Mouse (Mus musculus) CH12.LX (cell line): ENCODE results near the gene Egfl7.

ENCODE experiments used
- CHD2 ChIP-seq: IDR thresholded peaks from 2 replicates; pipeline ENCODE4 v1.6.1; 2011; ENCODE audit warnings: low read length, improper control_type of control experiment
- CTCF ChIP-seq, 2 experiments: IDR thresholded peaks in 1 of 2; conservative IDR thresholded peaks in 1 of 2; 2 replicates each; pipeline ENCODE4 v1.5.1; 2011 to 2012; ENCODE audit warnings: low read depth in 2 of 2, low read length in 2 of 2, improper control_type of control experiment in 1 of 2, inconsistent platforms in 1 of 2, mild to moderate bottlenecking in 1 of 2, moderate library complexity in 1 of 2
- RAD21 ChIP-seq: IDR thresholded peaks from 2 replicates; pipeline ENCODE4 v1.6.1; 2011; ENCODE audit warnings: low read depth, mild to moderate bottlenecking, low read length, improper control_type of control experiment, moderate library complexity
- SIN3A ChIP-seq: IDR thresholded peaks from 2 replicates; pipeline ENCODE4 v1.6.1; 2012; ENCODE audit warnings: low read length, improper control_type of control experiment, inconsistent platforms

DNA sequence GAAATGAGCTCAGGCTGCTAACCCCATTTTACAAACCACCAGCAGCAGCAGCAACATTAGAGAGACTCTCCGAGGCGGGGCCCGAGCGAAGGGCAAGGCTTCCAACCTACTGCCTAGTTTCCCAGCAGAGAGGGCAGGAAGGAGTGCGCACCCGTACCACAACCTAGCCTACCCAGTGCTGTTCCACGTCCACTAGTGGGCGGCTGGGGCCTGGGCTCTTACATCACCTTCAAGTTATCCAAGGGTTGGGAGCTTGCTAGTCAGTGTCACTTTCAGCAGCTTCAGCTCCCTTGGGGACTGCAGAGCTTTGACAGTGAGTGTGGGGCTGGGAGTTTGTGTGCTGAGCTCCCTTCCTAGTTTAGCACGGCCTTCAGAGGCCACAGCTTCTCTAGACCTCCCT, 8.4 kb upstream of the Egfl7 start:
- TF ChIP-seq RAD21 (no peak), SIN3A (no peak), CTCF (conservative IDR thresholded peaks at IDR 0.05 in 1 of 2, IDR thresholded peaks at IDR 0.05 in 1 of 2; ENCODE audit: low read depth in 2 of 2, low read length in 2 of 2) (no peak), CHD2 (no peak)
